Mouse (Mus musculus): ENCODE results near the gene Megf8. TPM values are rescaled to one million over a fixed set of nuclear protein-coding genes. Genes with fewer than 3 reads are reported as not detected.
"Not testable (repeated sequence)": the region's sequence is repeated elsewhere in the genome, so short reads cannot be mapped to it uniquely, and the experiment has no call there.

The Megf8 gene
- total RNA-seq, 2 experiments from 2014 or later, result 3.1 to 4.0 TPM

DNA sequence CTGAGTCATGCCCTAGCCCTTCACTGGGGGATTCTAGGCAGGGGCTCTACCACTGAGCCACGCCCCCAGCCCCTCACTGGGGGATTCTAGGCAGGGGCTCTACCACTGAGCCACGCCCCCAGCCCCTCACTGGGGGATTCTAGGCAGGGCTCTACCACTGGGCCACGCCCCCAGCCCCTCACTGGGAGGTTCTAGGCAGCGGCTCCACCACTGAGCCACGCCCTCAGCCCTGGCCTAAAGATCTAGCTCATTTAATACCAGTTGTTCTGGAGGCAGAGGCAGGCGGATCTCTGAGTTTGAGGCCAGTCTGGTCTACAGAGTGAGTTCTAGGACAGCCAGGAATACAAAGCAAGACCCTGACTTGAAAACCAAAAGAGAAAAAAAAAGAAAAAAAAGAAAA, 8.5 kb downstream of the Megf8 start:
- not testable (repeated sequence) for ATAC-seq (replicated peaks; ENCODE audit: poor library complexity, severe bottlenecking)

DNA sequence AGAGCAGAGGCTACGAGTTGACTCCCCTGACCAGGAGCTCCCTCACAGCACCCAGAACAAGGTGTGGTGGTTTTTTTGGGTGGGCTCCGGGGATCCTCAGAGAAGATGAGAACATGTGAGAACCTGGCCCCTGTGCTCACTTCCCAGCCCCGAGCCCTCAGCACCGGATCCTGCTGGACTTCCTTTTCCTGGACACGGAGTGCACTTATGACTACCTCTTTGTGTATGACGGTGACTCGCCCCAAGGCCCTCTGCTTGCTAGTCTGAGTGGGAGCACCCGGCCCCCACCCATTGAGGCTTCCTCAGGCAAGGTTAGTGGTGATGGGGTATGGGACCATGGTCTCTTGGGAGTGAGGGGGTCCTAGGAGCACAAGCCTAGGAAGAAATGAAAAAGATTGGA, 9.3 kb downstream of the Megf8 start:
- ATAC-seq (replicated peaks; ENCODE audit: poor library complexity, severe bottlenecking), result no peak

DNA sequence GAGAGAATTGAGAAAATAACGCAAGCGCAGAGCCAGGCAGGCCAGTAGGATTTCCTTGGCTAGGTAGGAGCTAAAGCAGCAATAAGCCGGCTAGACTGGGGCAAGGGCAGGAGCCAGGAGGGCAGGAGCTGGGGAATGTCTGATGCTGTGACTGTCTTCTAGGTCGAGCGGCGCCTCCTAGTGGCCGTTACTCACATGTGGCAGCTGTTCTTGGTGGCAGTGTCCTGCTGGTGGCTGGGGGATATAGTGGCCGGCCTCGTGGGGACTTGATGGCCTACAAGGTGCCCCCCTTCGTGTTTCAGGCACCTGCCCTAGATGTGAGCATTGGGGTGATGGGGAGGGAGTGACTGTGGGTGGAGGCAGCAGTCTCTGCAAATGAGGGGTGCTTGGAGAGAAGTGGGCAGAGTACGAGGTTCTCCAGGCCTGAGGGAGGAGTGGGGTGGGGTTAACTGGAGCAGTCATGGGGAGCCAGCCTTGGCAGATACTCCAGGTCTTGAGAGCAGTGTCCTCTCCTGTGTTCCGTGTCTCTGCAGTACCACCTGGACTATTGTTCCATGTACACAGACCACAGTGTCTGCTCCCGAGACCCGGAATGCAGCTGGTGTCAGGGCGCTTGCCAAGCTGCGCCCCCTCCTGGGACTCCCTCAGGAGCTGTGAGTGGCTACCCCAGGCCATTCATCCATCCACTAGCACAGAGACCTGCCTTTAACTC, 16.8 kb downstream of the Megf8 start:
- ATAC-seq (replicated peaks; ENCODE audit: poor library complexity, severe bottlenecking), result peak; percentile 92

DNA sequence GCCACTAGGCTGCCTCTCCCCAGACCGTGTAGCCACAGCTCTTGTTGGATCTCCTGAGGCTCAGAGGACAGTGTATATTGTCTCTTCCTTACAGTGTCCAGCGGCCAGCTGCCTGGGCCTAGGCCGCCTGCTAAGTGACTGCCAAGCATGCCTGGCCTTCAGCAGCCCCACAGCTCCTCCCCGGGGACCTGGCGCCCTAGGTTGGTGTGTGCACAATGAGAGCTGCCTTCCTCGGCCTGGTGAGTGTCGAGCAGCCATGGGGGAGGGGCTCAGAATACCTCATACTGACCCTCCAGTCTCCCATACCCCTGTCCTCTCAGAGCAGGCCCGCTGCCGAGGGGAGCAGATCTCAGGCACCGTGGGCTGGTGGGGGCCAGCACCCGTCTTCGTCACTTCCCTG, 17.5 kb downstream of the Megf8 start:
- ATAC-seq (replicated peaks; ENCODE audit: poor library complexity, severe bottlenecking), result no peak

DNA sequence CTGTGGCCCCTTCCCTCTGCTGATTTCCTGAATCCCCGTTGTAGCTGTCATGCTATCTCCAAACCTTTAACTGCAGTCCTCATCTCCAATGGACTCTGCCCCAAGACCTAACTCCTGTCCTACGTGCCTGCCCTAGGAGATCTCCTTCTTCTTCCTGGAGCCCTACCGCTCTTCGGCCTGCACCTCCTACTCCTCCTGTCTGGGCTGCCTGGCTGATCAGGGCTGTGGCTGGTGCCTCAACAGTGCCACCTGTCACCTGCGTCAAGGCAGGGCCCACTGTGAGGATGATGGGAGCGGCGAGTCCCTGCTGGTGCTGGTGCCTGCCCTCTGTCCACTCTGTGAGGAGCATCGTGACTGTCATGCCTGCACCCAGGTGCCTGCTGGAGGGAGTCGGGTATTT, 22.4 kb downstream of the Megf8 start:
- no peak for ATAC-seq (replicated peaks; ENCODE audit: poor library complexity, severe bottlenecking)

DNA sequence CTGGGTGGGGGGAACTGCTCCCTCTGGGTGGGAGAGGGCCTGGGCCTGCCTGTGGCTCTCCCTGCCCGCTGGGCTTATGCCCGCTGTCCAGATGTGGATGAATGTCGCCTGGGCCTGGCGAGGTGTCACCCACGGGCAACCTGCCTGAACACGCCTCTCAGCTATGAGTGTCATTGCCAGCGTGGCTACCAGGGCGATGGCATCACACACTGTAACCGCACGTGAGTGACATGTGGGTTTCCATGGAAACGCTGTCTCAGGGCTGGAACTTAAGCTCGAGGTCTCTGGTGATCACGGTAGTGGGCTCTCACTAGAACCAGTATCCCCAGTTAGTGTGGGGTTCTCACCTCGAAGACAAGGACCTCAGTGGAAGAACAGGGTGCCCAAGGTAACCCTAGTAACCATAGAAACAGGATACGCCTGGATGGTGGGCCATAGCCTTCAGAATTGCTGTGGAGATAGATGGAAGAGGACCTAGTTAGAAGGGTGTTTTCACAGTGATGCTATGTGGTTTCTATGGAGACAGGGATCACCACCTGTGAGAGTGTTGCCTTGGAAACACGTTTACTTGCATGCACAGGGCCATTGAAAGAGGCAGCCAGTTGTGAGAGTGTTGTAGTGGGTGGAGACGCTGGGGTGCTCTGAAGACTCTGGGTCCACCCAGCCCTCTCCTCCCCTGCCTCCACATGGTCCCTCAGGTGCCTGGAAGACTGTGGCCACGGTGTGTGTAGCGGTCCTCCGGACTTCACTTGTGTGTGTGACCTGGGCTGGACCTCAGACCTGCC, 24.2 kb downstream of the Megf8 start:
- no peak for ATAC-seq (replicated peaks; ENCODE audit: poor library complexity, severe bottlenecking)

DNA sequence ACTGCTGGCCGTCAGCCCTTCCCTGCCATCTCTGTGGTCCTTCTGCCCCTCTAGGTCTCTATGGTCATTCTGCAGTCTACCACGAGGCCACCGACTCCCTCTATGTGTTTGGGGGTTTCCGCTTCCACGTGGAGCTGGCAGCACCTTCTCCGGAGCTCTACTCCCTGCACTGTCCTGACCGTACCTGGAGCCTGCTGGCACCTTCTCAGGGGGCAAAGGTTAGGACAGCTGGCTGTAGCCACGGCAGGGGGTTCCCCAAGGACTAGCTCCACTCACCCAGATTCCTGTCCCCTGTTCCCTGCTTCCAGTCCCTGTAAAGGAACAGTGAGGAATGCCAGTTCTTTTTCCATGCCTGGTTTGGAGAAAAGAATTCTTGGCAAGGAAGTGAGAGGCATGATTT, 31.9 kb downstream of the Megf8 start:
- no peak for ATAC-seq (replicated peaks; ENCODE audit: poor library complexity, severe bottlenecking)

DNA sequence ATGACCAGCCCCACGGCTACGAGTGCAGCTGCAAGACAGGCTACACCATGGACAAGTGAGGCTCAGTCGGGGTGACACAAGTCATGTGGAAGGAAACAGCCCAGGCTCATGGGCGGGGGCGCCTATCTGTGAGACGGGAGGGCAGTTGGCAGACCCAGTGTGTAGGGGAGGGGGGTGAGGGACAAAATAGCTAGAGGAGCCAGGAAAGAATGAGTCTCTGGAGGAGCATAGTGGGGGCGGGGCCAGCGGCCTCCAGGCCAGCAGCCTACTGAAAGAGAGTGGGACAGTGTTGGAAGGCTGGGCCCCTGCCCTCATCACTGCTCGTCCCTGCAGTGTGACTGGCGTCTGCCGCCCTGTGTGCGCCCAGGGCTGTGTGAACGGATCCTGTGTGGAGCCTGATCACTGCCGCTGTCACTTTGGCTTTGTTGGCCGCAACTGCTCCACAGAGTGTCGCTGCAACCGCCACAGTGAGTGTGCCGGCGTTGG, 41.8 kb downstream of the Megf8 start:
- no peak for ATAC-seq (replicated peaks; ENCODE audit: poor library complexity, severe bottlenecking)

DNA sequence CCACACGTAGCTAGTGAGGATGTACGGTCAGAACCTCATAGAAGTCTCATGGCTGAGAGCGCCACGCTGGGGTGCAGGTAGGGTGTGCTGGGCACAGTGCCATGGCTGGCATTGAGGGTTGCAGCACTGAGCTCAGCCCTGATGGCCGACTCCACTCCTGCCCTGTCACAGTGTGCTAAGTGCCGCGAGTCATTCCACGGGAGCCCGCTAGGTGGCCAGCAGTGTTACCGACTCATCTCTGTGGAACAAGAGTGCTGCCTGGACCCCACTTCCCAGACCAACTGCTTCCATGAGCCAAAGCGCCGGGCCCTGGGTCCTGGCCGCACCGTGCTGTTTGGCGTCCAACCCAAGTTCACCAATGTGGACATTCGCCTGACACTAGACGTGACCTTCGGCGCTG, 46.2 kb downstream of the Megf8 start:
- ATAC-seq (replicated peaks; ENCODE audit: poor library complexity, severe bottlenecking), result no peak

DNA sequence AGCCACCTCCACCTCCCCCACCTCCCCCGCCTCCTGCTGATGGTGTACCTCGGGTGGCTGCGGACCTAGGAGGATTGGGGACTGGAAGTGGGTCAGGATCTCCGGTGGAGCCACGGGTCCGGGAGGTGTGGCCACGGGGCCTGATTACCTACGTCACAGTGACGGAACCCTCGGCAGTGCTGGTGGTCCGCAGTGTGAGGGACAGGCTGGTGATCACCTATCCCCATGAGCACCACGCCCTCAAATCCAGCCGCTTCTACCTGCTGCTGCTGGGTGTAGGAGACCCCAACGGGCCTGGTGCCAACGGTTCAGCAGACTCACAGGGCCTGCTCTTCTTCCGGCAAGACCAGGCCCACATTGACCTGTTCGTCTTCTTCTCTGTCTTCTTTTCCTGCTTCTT, 46.7 kb downstream of the Megf8 start:
- no peak for ATAC-seq (replicated peaks; ENCODE audit: poor library complexity, severe bottlenecking)

DNA sequence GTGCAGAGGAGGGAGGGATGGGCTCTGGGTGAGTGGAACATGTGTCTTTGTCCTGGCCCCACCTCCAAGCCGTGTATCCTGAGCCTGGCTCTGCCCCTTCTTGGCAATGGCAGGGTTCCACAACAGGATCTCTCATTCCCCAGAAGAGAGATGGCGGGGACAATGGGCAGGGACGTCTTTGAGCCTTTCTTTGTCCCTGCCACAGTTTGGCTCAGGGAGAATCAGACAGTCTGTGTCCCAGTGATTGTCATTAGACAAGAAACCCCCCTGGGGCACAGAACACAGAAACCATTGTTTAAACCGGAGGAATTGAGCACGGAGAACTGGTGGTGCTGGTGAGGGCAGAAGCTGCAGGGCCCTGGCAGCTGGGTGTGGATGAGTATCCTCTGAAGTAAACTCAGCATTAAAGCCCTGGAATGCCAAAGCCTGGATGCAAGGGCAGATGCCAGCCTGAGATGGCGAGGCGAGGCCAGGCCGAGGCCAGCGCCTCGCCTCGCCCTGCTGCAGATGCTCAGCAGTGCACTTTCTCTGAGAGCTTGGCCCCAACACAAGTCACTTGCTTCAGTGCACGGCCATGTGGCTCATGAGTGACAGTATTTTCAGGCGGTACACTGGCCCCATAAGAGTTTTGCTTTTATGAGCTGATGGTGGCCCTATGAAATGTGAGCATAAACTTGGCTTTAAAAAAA, 49.1 kb downstream of the Megf8 start:
- ATAC-seq (replicated peaks; ENCODE audit: poor library complexity, severe bottlenecking), result no peak

DNA sequence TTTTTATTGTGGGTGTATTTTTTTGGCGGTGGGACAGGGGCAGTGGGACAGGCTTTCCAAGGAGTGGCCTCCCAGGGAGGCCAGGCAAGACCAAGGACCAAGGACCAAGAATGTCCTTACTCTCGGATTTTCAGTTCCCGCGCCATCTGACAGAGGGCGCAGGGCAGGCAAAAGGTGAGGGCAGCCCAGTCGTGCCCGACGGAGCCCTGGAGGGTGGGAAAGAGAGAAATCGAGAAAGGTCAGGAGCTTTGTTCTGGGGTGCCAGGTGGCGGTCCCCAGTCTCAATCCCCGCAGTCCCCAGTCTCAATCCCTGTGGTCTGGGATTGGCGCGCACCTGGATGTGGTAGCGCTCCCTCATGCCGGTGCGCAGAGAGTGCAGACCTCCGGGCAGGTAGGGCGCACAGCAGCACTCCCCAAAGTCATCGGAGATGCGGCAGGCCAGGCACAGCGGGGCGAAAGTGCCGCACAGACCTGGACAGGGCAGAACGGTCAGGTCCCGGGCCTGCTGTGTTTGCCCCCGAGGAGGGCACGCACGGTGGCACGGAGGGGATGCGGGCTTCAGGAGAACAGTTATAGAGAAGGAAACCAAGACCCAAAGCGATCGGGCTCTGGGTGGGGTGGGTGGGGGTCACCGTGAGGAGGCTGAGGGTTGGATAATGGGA, 50.8 kb downstream of the Megf8 start:
- no peak; the same call in 1 of the 2 replicates for ATAC-seq (replicated peaks; ENCODE audit: poor library complexity, severe bottlenecking)

DNA sequence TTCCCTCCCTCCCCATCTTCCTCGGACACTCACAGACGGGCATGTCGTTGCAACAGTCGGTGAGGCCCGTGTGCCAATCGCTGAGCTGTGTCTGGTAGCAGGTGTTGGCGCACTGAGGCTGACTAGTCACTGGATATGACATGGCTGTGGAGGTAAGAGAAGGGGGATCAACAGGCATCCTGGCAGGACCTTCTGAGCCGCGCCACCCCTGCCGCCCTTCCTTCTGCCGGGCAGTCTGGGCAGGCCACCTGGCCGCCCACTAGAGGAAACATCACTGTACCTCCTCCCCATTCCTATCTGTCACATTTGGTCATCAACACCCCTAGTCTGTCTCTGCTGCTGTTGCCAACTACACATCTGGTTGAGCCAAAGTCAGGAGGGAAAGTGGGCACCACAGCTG, 51.4 kb downstream of the Megf8 start:
- ATAC-seq (replicated peaks; ENCODE audit: poor library complexity, severe bottlenecking), result no peak

DNA sequence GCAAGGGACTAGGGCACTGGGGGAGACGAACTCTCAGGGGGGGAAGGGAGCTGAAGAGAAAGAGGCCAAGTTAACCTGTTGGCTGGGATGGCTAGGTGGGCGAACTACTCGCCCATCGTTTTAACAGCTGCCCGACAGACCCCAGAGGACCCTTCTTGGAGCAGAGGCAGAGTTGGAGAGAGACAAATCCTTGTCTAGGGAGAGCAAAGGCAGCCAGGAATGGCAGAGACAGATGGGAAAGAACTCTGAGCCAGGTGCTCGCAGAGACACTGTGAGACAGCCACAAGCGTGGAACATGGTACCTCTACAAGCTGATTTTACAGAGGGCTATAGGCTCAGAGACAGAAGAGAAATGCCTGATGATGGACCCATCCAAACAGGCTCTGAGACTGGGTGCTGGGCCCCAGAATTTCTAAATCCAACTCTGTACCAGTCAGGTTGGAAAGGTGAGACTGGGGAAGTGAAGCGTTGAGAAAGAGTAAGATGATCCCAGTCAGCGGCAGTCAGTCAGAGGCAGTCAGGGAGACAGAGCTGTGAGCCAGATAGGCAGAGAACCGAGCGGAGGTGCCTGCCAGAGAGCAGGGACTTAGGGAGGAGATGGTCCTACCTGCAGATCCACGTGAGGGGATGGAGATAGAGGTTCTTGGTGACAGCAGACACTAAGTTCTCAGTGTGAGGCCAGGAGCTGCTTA, 52.2 kb downstream of the Megf8 start, which contains the start of gene Cnfn:
Gene Cnfn (minus strand): TSS at position 667 of the 692 bp plus-strand sequence.
- ATAC-seq (replicated peaks; ENCODE audit: poor library complexity, severe bottlenecking), result no peak

DNA sequence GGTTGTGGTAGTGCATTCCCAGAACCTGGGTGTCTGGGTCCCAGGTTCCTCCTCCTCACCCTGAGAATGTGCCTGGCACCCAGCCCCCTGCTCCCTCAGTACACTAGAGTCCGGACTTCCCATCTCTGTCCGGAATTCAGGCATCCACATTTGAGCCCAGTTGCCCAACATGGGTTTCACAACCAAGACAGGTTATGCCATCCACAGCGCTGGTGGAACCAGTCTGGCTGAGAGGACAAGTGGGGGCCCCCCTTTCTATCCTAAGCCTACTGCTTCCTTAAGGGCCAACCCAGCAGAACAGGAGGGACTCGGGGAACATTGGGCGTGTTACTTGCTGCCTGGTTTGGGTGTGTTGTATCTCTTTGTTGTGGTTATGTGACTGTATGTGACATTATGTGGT, 55.5 kb downstream of the Megf8 start:
- ATAC-seq (replicated peaks; ENCODE audit: poor library complexity, severe bottlenecking), result peak; percentile 83

DNA sequence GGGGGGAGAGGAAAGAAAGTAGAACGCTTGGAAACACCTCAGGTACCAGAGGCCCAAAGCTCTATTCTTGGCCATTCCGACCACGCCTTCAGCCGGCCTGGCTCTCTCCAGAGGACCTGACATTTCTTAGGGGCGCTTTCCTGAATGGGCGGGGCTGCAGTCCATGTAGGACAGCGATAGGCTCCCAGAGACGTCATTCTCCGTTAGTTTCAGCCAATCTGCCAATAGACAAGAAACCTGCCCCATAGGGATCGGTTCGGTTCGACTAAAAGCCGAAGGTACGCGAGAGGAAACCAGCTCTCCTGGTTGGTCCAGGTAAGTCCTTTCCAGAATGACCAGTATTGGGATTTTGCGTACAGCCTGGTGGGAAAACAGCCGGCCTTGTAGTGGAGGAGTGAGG, 59.6 kb downstream of the Megf8 start:
- no peak for ATAC-seq (replicated peaks; ENCODE audit: poor library complexity, severe bottlenecking)

DNA sequence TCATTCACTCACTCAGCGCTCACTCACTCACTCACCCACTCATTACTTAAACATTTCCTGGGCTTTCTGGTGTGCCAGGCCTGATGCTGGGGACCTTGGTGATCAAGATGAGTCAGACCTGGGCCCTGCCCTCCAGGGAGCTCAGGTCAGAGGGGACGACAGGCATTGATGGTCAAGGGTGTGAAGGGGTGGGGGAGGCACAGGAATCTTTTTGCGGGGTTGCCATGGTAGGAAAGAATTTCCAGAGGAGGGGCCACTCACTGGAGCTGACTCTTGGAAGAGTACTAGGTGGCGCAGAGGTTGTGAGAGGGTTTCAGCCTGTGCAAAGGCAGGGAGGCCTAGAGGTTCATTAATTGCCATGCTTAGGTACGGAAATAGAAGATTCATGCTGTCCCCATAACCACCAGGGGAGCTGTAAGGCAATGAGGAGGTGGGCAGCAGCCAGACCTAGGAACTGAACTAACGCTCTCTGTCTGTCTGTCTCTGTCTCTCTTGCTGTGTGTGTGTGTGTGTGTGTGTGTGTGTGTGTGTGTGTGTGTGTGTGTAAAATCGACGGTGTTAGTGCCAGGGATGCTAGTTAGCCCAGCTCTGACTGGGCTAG, 60.2 kb downstream of the Megf8 start:
- no peak for ATAC-seq (replicated peaks; ENCODE audit: poor library complexity, severe bottlenecking)

DNA sequence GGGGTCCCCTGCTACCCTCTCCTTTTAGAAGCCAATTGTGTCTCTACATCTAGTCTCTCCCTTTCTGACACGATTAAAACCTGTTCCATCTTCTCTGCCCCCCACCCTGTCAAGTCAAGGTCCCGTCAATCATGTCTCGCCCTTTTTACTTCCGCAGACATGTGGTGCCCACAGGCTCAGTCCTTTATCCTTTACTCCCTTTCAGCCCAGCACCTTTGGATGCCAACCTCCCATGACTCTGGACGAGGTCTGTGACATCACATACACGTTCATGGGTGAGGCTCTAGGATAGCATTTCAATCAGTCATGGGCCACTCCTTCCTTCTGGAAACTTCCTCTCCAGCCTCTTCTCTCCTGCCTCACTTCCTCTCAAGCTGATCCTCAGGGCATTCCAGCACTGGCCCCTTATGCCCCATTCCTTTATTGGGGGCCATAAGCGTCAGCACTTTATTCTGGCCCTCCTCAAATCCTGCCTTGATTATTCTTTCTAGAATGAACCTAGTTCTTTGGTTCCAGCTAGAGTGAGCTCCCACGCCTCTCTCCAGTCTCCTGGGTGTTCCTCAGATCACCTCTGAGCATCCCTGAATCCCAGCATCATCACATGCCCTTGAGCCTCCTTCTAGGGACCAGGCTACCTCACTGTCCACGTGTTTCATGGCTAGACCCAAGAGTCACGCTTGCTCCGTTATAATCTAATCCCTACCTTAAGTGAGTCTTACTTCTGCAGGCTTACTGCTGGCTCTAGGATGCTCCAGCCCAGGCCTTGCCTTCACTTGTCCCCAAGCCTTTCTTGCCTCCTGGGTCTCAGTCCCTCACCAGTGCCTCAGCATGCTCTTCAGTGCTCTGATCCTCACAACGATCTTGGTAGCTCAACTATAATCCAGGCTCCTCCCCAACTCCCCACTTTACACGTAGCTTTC, 61.5 kb downstream of the Megf8 start:
- ATAC-seq (replicated peaks; ENCODE audit: poor library complexity, severe bottlenecking), result no peak
